Mouse (Mus musculus) ES-Bruce4 (cell line): ENCODE measurements around the gene Lgals12.

ENCODE experiments used
- CTCF ChIP-seq: IDR thresholded peaks from one replicate; pipeline ENCODE4 v1.8.1; 2011; ENCODE audit warnings: low read depth, low read length
- POLR2A ChIP-seq: IDR thresholded peaks from one replicate; pipeline ENCODE4 v1.8.1; 2011; ENCODE audit warnings: low read length; ENCODE audit not compliant: insufficient read depth

DNA sequence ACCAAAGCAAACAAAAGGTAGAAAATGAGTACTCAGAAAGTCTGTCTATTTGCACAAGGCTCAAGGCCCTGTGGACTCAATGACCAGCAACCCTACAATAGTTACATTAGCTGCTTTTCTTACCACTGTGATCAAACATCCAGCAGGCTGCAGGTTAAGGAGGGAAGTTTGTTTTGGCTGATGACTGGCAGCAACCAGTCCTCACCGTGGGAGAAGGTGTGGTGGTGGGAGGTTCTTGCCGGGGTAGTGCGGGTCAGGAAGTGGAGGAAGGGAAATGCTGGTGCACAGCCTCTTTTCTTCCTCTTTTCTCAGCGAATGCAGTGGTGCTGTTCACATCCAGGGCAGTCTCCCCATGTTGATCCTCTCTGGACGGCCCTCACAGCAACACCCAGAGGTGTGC, 26.0 kb downstream of the Lgals12 start:
- TF ChIP-seq CTCF, result no peak
- no peak for TF ChIP-seq POLR2A
